Mouse (Mus musculus) intestine, embryonic 14.5 days (tissue): Measurements from ENCODE around the gene Parp16. TPM values are rescaled to one million over a fixed set of nuclear protein-coding genes. Genes with fewer than 3 reads are reported as not detected.

Experiments
- polyA plus RNA-seq: library from polyadenylated mRNA; unstranded; fragments of >200 nt; fragmentation: Nextera tagmentation; extraction: Ambion mirVana; gene quantifications from 2 replicates; pipeline ENCODE4 v1.2.1, GENCODE M21; 2014

Parp16 gene
- polyA plus RNA-seq, 1 experiment from 2014 or later = 9.1 TPM

Other genes with a start within 250 kb of the Parp16 start
- 0.03 and 0.08 TPM in 2 replicates for gene Slc24a1, start 243.7 kb upstream of the Parp16 start, polyA plus RNA-seq
- gene Ints14, start 234.4 kb upstream of the Parp16 start, polyA plus RNA-seq = 57.4 and 64.9 TPM in 2 replicates
- gene Hacd3, start 173.7 kb upstream of the Parp16 start, polyA plus RNA-seq = 66.5 and 80.3 TPM in 2 replicates
- gene Dpp8, start 162.9 kb upstream of the Parp16 start, polyA plus RNA-seq = 26.4 and 30.7 TPM in 2 replicates
- 39.6 and 42.2 TPM in 2 replicates for gene Igdcc4, start 93.9 kb upstream of the Parp16 start, polyA plus RNA-seq
- 2.7 and 2.9 TPM in 2 replicates for gene Igdcc3, start 54.2 kb upstream of the Parp16 start, polyA plus RNA-seq
- gene Cilp, start 69.8 kb downstream of the Parp16 start, polyA plus RNA-seq = 1.1 and 2.0 TPM in 2 replicates
- gene Clpx, start 98.9 kb downstream of the Parp16 start, polyA plus RNA-seq = 42.6 and 47.1 TPM in 2 replicates
- 9.2 and 11.2 TPM in 2 replicates for gene Pdcd7, start 150.8 kb downstream of the Parp16 start, polyA plus RNA-seq
- 0.13 and 0.39 TPM in 2 replicates for gene Ubap1l, start 165.7 kb downstream of the Parp16 start, polyA plus RNA-seq
- gene Kbtbd13, start 196.3 kb downstream of the Parp16 start, polyA plus RNA-seq = 0.66 and 1.1 TPM in 2 replicates
- gene Rasl12, start 203.2 kb downstream of the Parp16 start, polyA plus RNA-seq = 2.6 and 2.7 TPM in 2 replicates
- gene Slc51b, start 227.6 kb downstream of the Parp16 start, polyA plus RNA-seq = 0.36 and 0.80 TPM in 2 replicates
- gene Mtfmt, start 240.4 kb downstream of the Parp16 start, polyA plus RNA-seq = 19.5 and 20.2 TPM in 2 replicates